Mouse (Mus musculus): ENCODE measurements around the gene Srms.

- TF ChIP-seq CTCF (IDR thresholded peaks at IDR 0.05; ENCODE audit: control insufficient read depth, insufficient read depth, low read length) (no peak), POLR2A (IDR thresholded peaks at IDR 0.05; ENCODE audit: borderline replicate concordance, control insufficient read depth, low read depth, low read length) (no peak)
These were observed 10.6 kb downstream of the Srms start, which contains the start of gene Ptk6 for GRCm38 (mm10) chr2:181202422-181202821.

Data from bone marrow, adult 2 months (tissue).